Mouse (Mus musculus) CH12.LX (cell line): Measurements from ENCODE around the gene Rexo1. TPM values are rescaled to one million over a fixed set of nuclear protein-coding genes. Genes with fewer than 3 reads are reported as not detected.
A peak's percentile ranks its signal among the peaks of the same experiment; 100 is the strongest.

Experiments used
- DNase-seq: peaks from one replicate; pipeline ENCODE4 v3.0.0-alpha.2; 2013; ENCODE audit errors: extremely low read depth
- H3K27ac ChIP-seq: 2 replicates; pipeline ENCODE4 v1.5.1; 2012; ENCODE audit warnings: low read depth, mild to moderate bottlenecking, control low read depth, moderate library complexity; ENCODE audit not compliant: insufficient read depth
- H3K27me3 ChIP-seq: replicated peaks from 2 replicates; pipeline ENCODE3; 2012; ENCODE audit warnings: inconsistent platforms
- H3K36me3 ChIP-seq, 2 experiments: replicated peaks in 1 of 2; 2 replicates each; pipeline versions ENCODE3 to v1.6.1; 2012; ENCODE audit warnings: inconsistent platforms in 1 of 2, low read length in 1 of 2, mild to moderate bottlenecking in 1 of 2, mixed read lengths in 1 of 2, moderate library complexity in 1 of 2; ENCODE audit not compliant: control insufficient read depth in 1 of 2, insufficient read depth in 1 of 2
- H3K4me1 ChIP-seq, 2 experiments: 2 replicates each; pipeline ENCODE4 v1.6.1; 2012; ENCODE audit warnings: inconsistent platforms in 1 of 2, moderate library complexity in 1 of 2; ENCODE audit not compliant: insufficient read depth in 2 of 2, control insufficient read depth in 1 of 2
- H3K4me2 ChIP-seq: 2 replicates; pipeline ENCODE4 v1.6.1; 2012; ENCODE audit warnings: low read depth, mild to moderate bottlenecking, control low read depth; ENCODE audit not compliant: poor library complexity, insufficient read depth, severe bottlenecking
- H3K4me3 ChIP-seq, 3 experiments: fragments of 150-350 bp in 1 of 3; sonication (generic) in 1 of 3; replicated peaks in 1 of 3; 2 replicates each; pipeline versions ENCODE3 to v1.5.1; 2011 to 2012; ENCODE audit warnings: low read depth in 2 of 3, low read length in 2 of 3, mild to moderate bottlenecking in 2 of 3, moderate library complexity in 2 of 3, control low read depth in 1 of 3, improper control_type of control experiment in 1 of 3, inconsistent platforms in 1 of 3, mixed read lengths in 1 of 3; ENCODE audit not compliant: poor library complexity in 1 of 3
- H3K79me2 ChIP-seq: replicated peaks from 2 replicates; pipeline ENCODE4 v1.6.1; 2012; ENCODE audit warnings: mild to moderate bottlenecking, moderate library complexity; ENCODE audit not compliant: control insufficient read depth, poor library complexity, insufficient read depth, severe bottlenecking; ENCODE audit errors: extremely low read depth
- H3K9ac ChIP-seq: 2 replicates; pipeline ENCODE4 v1.6.1; 2012; ENCODE audit warnings: low read depth, mild to moderate bottlenecking, control low read depth, moderate library complexity; ENCODE audit not compliant: insufficient read depth
- H3K9me3 ChIP-seq: replicated peaks from 2 replicates; pipeline ENCODE3; 2012; ENCODE audit warnings: low read length, inconsistent platforms, mixed read lengths
- BHLHE40 ChIP-seq: IDR thresholded peaks from 2 replicates; pipeline ENCODE4 v1.6.1; 2011; ENCODE audit warnings: mild to moderate bottlenecking, low read depth, low read length, improper control_type of control experiment
- CHD2 ChIP-seq: IDR thresholded peaks from 2 replicates; pipeline ENCODE4 v1.6.1; 2011; ENCODE audit warnings: low read length, improper control_type of control experiment
- E2F4 ChIP-seq: IDR thresholded peaks from 2 replicates; pipeline ENCODE4 v1.6.1; 2011; ENCODE audit warnings: low read depth, low read length, improper control_type of control experiment; ENCODE audit not compliant: insufficient replicate concordance
- ELF1 ChIP-seq: IDR thresholded peaks from 2 replicates; pipeline ENCODE4 v1.6.1; 2014; ENCODE audit warnings: low read depth, mild to moderate bottlenecking, inconsistent platforms, low read length, improper control_type of control experiment
- EP300 ChIP-seq: IDR thresholded peaks from 2 replicates; pipeline ENCODE4 v1.6.1; 2011; ENCODE audit warnings: low read length, improper control_type of control experiment
- ETS1 ChIP-seq: conservative IDR thresholded peaks from 2 replicates; pipeline ENCODE4 v1.6.1; 2012; ENCODE audit warnings: low read depth, mild to moderate bottlenecking, inconsistent platforms, low read length, improper control_type of control experiment, moderate library complexity
- HCFC1 ChIP-seq: IDR thresholded peaks from 2 replicates; pipeline ENCODE4 v1.6.1; 2012; ENCODE audit warnings: low read depth, mild to moderate bottlenecking, inconsistent platforms, low read length, improper control_type of control experiment
- IRF4 ChIP-seq: IDR thresholded peaks from 2 replicates; pipeline ENCODE4 v1.6.1; 2014; ENCODE audit warnings: low read depth, mild to moderate bottlenecking, inconsistent platforms, low read length, improper control_type of control experiment
- JUN ChIP-seq: IDR thresholded peaks from 2 replicates; pipeline ENCODE4 v1.6.1; 2011; ENCODE audit warnings: low read depth, mild to moderate bottlenecking, low read length, improper control_type of control experiment, moderate library complexity; ENCODE audit not compliant: insufficient read depth
- KAT2A ChIP-seq: IDR thresholded peaks from 2 replicates; pipeline ENCODE4 v1.6.1; 2012; ENCODE audit warnings: low read length, improper control_type of control experiment, inconsistent platforms; ENCODE audit not compliant: insufficient replicate concordance
- MAX ChIP-seq: IDR thresholded peaks from 2 replicates; pipeline ENCODE4 v1.6.1; 2011; ENCODE audit warnings: low read length, improper control_type of control experiment
- MAZ ChIP-seq: IDR thresholded peaks from 2 replicates; pipeline ENCODE4 v1.6.1; 2012; ENCODE audit warnings: low read depth, mild to moderate bottlenecking, inconsistent platforms, low read length, improper control_type of control experiment, moderate library complexity
- MEF2A ChIP-seq: IDR thresholded peaks from 2 replicates; pipeline ENCODE4 v1.6.1; 2014; ENCODE audit warnings: low read depth, mild to moderate bottlenecking, inconsistent platforms, low read length, improper control_type of control experiment, borderline replicate concordance
- MXI1 ChIP-seq: IDR thresholded peaks from 2 replicates; pipeline ENCODE4 v1.6.1; 2011; ENCODE audit warnings: mild to moderate bottlenecking, low read depth, low read length, improper control_type of control experiment
- MYC ChIP-seq: IDR thresholded peaks from 2 replicates; pipeline ENCODE4 v1.6.1; 2011; ENCODE audit warnings: low read depth, mild to moderate bottlenecking, improper control_type of control experiment, low read length
- NELFE ChIP-seq: IDR thresholded peaks from 2 replicates; pipeline ENCODE4 v1.6.1; 2011; ENCODE audit warnings: low read depth, low read length, improper control_type of control experiment
- NRF1 ChIP-seq: IDR thresholded peaks from 2 replicates; pipeline ENCODE4 v1.6.1; 2014; ENCODE audit warnings: low read depth, mild to moderate bottlenecking, inconsistent platforms, low read length, improper control_type of control experiment, moderate library complexity
- POLR2A ChIP-seq: IDR thresholded peaks from 2 replicates; pipeline ENCODE4 v1.6.1; 2011; ENCODE audit warnings: low read depth, mild to moderate bottlenecking, improper control_type of control experiment, low read length
- POLR2AphosphoS2 ChIP-seq: IDR thresholded peaks from 2 replicates; pipeline ENCODE4 v1.6.1; 2011; ENCODE audit warnings: low read depth, low read length, improper control_type of control experiment
- RAD21 ChIP-seq: IDR thresholded peaks from 2 replicates; pipeline ENCODE4 v1.6.1; 2011; ENCODE audit warnings: low read depth, mild to moderate bottlenecking, low read length, improper control_type of control experiment, moderate library complexity
- SIN3A ChIP-seq: IDR thresholded peaks from 2 replicates; pipeline ENCODE4 v1.6.1; 2012; ENCODE audit warnings: low read length, improper control_type of control experiment, inconsistent platforms
- TBP ChIP-seq: conservative IDR thresholded peaks from 2 replicates; pipeline ENCODE4 v1.6.1; 2011; ENCODE audit warnings: low read depth, low read length, improper control_type of control experiment
- TCF12 ChIP-seq: IDR thresholded peaks from 2 replicates; pipeline ENCODE4 v1.6.1; 2014; ENCODE audit warnings: low read depth, mild to moderate bottlenecking, inconsistent platforms, low read length, improper control_type of control experiment
- UBTF ChIP-seq: IDR thresholded peaks from 2 replicates; pipeline ENCODE4 v1.6.1; 2012; ENCODE audit warnings: low read depth, mild to moderate bottlenecking, inconsistent platforms, low read length, improper control_type of control experiment, moderate library complexity
- USF1 ChIP-seq: IDR thresholded peaks from 2 replicates; pipeline ENCODE4 v1.6.1; 2014; ENCODE audit warnings: low read depth, mild to moderate bottlenecking, inconsistent platforms, low read length, improper control_type of control experiment
- USF2 ChIP-seq: conservative IDR thresholded peaks from 2 replicates; pipeline ENCODE4 v1.6.1; 2011; ENCODE audit warnings: low read depth, low read length, improper control_type of control experiment
- ZC3H11A ChIP-seq: IDR thresholded peaks from 2 replicates; pipeline ENCODE4 v1.6.1; 2012; ENCODE audit warnings: low read depth, mild to moderate bottlenecking, inconsistent platforms, low read length, improper control_type of control experiment
- ZMIZ1 ChIP-seq: IDR thresholded peaks from 2 replicates; pipeline ENCODE4 v1.6.1; 2012; ENCODE audit warnings: low read depth, mild to moderate bottlenecking, inconsistent platforms, low read length, improper control_type of control experiment
- dilution Hi-C: fragments of 300-500 bp; cut with MboI; formaldehyde crosslinking; loops from 2 replicates; pipeline ENCODE4 v1.14.3; 2020; ENCODE audit warnings: low sequenced_read_pairs; ENCODE audit not compliant: extremely low pct_unique_long_range_greater_than_20kb, extremely low pct_ligation_motif_present
- in situ Hi-C: fragments of 300-500 bp; cut with MboI; formaldehyde crosslinking; loops from 3 replicates; pipeline ENCODE4 v1.14.3; 2019; ENCODE audit warnings: low sequenced_read_pairs, low pct_ligation_motif_present, low pct_unique_long_range_greater_than_20kb, mixed read lengths
- polyA plus RNA-seq: library from polyadenylated mRNA; unstranded; fragments of >175 nt; gene quantifications from 2 replicates; pipeline ENCODE4 v1.2.1, GENCODE M21; 2012; ENCODE audit warnings: low read depth; ENCODE audit not compliant: insufficient read length
- total RNA-seq, 2 experiments: library from RNA; depleted of rRNA; stranded (reverse); fragments of 300-350 nt in 1 of 2; fragments of >200 nt in 1 of 2; gene quantifications; 2 replicates each; pipeline ENCODE4 v1.2.3; 2012 to 2014

Rexo1 gene
- total and polyA plus RNA-seq, 3 experiments: 7.0 to 41.9 (median 17.7) TPM

- TF ChIP-seq RAD21: peak; percentile 60
- TF ChIP-seq TCF12: 0 out of 2 replicates have a peak, but pooled peaks have one; percentile 57
- TF ChIP-seq HCFC1: peak; percentile 66
- TF ChIP-seq UBTF: no peak; the same call in 1 of the 2 replicates
- no peak for TF ChIP-seq ZC3H11A
Observed at GRCm38 (mm10) chr10:80578131-80578750, 16.9 kb upstream of the Rexo1 start (continued).

GRCm38 (mm10) chr10:80577195-80578130 lies 16.1 kb upstream of the Rexo1 start, which contains the start of gene Klf16:
Klf16 (minus strand) TSS chr10:80577321.
- Histone ChIP-seq H3K27me3 (no peaks in the 10 kb centered on the region), H3K27ac (peak within 1 kb of the TSS; percentile 92)
- no peak for TF ChIP-seq RAD21
- TF ChIP-seq IRF4: peak; percentile 5; the same call in 1 of the 2 replicates
- peak; percentile 98 for TF ChIP-seq MAX
- peak; percentile 26; the same call in 1 of the 2 replicates for TF ChIP-seq MEF2A
- TF ChIP-seq EP300: no peak
- 0 out of 2 replicates have a peak, but pooled peaks have one; percentile 19 for TF ChIP-seq TBP
- TF ChIP-seq JUN: no peak
- TF ChIP-seq USF1: peak; percentile 79
- peak; percentile 27; the same call in 1 of the 2 replicates for TF ChIP-seq USF2
- peak; percentile 46 for TF ChIP-seq ETS1
- peak; percentile 56 for TF ChIP-seq HCFC1
- TF ChIP-seq E2F4: 0 out of 2 replicates have a peak, but pooled peaks have one; percentile 39
- no peak for TF ChIP-seq KAT2A
- TF ChIP-seq NRF1: peak; percentile 86
- TF ChIP-seq POLR2AphosphoS2: no peak
- TF ChIP-seq ZMIZ1: no peak; the same call in none of the 2 replicates
- peak; percentile 77 for TF ChIP-seq MAZ
- peak; percentile 61 for TF ChIP-seq SIN3A
- peak; percentile 64 for TF ChIP-seq POLR2A
- peak; percentile 49; the same call in 1 of the 2 replicates for TF ChIP-seq TCF12
- peak; percentile 59; the same call in 1 of the 2 replicates for TF ChIP-seq NELFE
- peak; percentile 98 for TF ChIP-seq MYC
- TF ChIP-seq BHLHE40: peak; percentile 98
- TF ChIP-seq ELF1: peak; percentile 70
- TF ChIP-seq MXI1: peak; percentile 99
- peak; percentile 93 for TF ChIP-seq CHD2
- TF ChIP-seq, all 38 proteins: peak for 20
- Histone ChIP-seq H3K4me2 (peak within 1 kb of the TSS; percentile 63), H3K9ac (peak within 1 kb of the TSS; percentile 87), H3K4me1 (peaks cover 17 to 52% of the 10 kb centered on the region in 2 experiments), H3K79me2 (peaks cover 42% of the 10 kb centered on the region), H3K36me3 (peaks cover 0 to 31% of the 10 kb centered on the region in 2 experiments), H3K9me3 (no peaks in the 10 kb centered on the region), H3K4me3 (peak within 1 kb of the TSS; percentile 91 to 97 (median 92))
- peak; percentile 94 for DNase-seq
- in situ Hi-C loops: loop anchor here (5.0 kb wide), 1 partner anchor 110 kb away; no protein-coding TSS in a partner anchor
- dilution Hi-C loops: no loop called here
